Mouse (Mus musculus) heart, embryonic 10.5 days (tissue): ENCODE results near the gene Bicd1. TPM values are rescaled to one million over a fixed set of nuclear protein-coding genes. Genes with fewer than 3 reads are reported as not detected.

Experiments used
- DNase-seq: peaks from one replicate; pipeline ENCODE4 v3.0.0-alpha.2; 2017; ENCODE audit warnings: low spot score
- H3K27ac ChIP-seq: fragments of 300-500 bp; sonication (generic); 2 replicates; pipeline ENCODE4 v1.5.1; 2016; ENCODE audit warnings: mild to moderate bottlenecking
- H3K27me3 ChIP-seq: fragments of 300-500 bp; sonication (generic); 2 replicates; pipeline ENCODE4 v1.6.1; 2016; ENCODE audit warnings: mild to moderate bottlenecking; ENCODE audit not compliant: poor library complexity, insufficient read depth, severe bottlenecking
- H3K36me3 ChIP-seq: fragments of 300-500 bp; sonication (generic); 2 replicates; pipeline ENCODE4 v1.6.1; 2016; ENCODE audit warnings: mild to moderate bottlenecking, moderate library complexity
- H3K4me1 ChIP-seq: fragments of 300-500 bp; sonication (generic); 2 replicates; pipeline ENCODE4 v1.6.1; 2016; ENCODE audit warnings: mild to moderate bottlenecking
- H3K4me3 ChIP-seq: fragments of 300-500 bp; sonication (generic); 2 replicates; pipeline ENCODE4 v1.5.1; 2016; ENCODE audit warnings: mild to moderate bottlenecking, moderate library complexity
- H3K9me3 ChIP-seq: fragments of 300-500 bp; sonication (generic); 2 replicates; pipeline ENCODE4 v1.6.1; 2016; ENCODE audit warnings: mild to moderate bottlenecking, moderate library complexity
- WGBS: fragments of 180-500 bp; shearing (Covaris S2); methylation state at CpG from one replicate; pipeline ENCODE4 v1.1.7; 2016; 5-methylcytosine and 5-hydroxymethylcytosine counted together
- microRNA-seq: library from miRNA; unstranded; fragments of <30 nt; microRNA quantifications from one replicate; pipeline ENCODE4, GENCODE M21; 2017
- polyA plus RNA-seq: library from polyadenylated mRNA; unstranded; fragments of >200 nt; fragmentation: Nextera tagmentation; extraction: Ambion mirVana; gene quantifications from 2 replicates; pipeline ENCODE4 v1.2.1, GENCODE M21; 2016

Bicd1 gene
- polyA plus RNA-seq, 1 experiment from 2014 or later: 8.4 TPM

DNA sequence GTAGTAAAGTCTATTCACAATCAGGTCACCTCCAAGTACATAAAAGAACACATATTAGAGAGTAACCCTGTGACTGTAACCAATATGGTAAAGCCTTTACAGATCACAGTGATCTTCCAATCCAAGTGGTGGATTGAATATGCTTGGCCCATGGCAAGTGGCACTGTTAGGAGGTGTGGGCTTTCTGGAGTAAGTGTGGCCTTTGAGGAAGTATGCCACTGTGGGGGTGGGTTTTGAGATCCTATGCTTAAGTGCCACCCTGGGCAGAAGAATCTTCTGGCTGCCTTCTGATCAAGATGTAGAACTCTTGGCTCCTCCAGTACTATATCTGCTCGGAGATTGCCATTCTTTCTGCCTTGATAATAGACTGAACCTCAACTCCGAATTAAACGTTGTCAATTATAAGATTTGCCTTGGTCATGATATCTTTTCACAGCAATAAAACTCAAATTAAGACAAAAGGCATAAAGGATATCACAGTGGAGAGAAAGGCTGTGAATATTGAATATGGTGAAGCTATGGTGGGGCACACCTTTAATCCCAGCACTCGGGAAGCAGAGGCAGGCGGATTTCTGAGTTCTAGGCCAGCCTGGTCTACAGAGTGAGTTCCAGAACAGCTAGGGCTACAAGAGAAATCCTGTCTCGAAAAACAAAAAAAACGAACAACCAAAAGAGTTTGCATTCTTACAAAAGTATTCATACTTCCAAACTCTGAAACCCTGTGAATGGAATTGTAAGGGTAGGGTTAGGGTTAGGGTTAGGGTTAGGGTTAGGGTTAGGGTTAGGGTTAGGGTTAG, 177.2 kb downstream of the Bicd1 start:
- 92% methylated on average over 7 of the region's 7 CpGs for WGBS

More for the DNA sequence above, 177.2 kb downstream of the Bicd1 start:
- Histone ChIP-seq H3K36me3 (peaks cover 9% of the 10 kb centered on the region; the same call in 1 of the 2 replicates), H3K4me1 (no peaks in the 10 kb centered on the region), H3K27ac (no peak overlapping the region), H3K9me3 (peaks cover 14% of the 10 kb centered on the region), H3K27me3 (no peaks in the 10 kb centered on the region), H3K4me3 (no peak overlapping the region)
- DNase-seq: no peak

Small RNA genes within 50 kb of the gene (microRNA-seq; reads per million reads assigned to microRNA genes)
- not detected for gene Gm24307

Other genes starting within 250 kb of the Bicd1 start
- 23.5 and 33.1 TPM in 2 replicates for gene Amn1, start 220.2 kb upstream of the Bicd1 start, polyA plus RNA-seq
- 28.3 and 45.5 TPM in 2 replicates for gene Resf1, start 99.5 kb upstream of the Bicd1 start, polyA plus RNA-seq